Mouse (Mus musculus) kidney, embryonic 15.5 days (tissue): ENCODE measurements around the gene Krit1. TPM values are rescaled to one million over a fixed set of nuclear protein-coding genes. Genes with fewer than 3 reads are reported as not detected.
"Not testable (repeated sequence)": the region's sequence is repeated elsewhere in the genome, so short reads cannot be mapped to it uniquely, and the experiment has no call there.

ENCODE experiments used
- ATAC-seq: fragments of 200-750 bp; cut with Nextera tagmentation; replicated peaks from 2 replicates; pipeline ENCODE4 v1.8.0; 2017; ENCODE audit warnings: moderate TSS enrichment; ENCODE audit not compliant: low FRiP score
- H3K27ac ChIP-seq: fragments of 300-500 bp; sonication (generic); 2 replicates; pipeline ENCODE4 v1.5.1; 2015; ENCODE audit warnings: mild to moderate bottlenecking, inconsistent platforms
- H3K27me3 ChIP-seq: fragments of 300-500 bp; sonication (generic); 2 replicates; pipeline ENCODE4 v1.6.1; 2015; ENCODE audit warnings: inconsistent platforms
- H3K36me3 ChIP-seq: fragments of 300-500 bp; sonication (generic); 2 replicates; pipeline ENCODE4 v1.6.1; 2015; ENCODE audit warnings: inconsistent platforms
- H3K4me1 ChIP-seq: fragments of 300-500 bp; sonication (generic); 2 replicates; pipeline ENCODE4 v1.6.1; 2015; ENCODE audit warnings: inconsistent platforms
- H3K4me2 ChIP-seq: fragments of 300-500 bp; sonication (generic); 2 replicates; pipeline ENCODE4 v1.6.1; 2015; ENCODE audit warnings: moderate library complexity, mild to moderate bottlenecking, inconsistent platforms
- H3K4me3 ChIP-seq: fragments of 300-500 bp; sonication (generic); replicated peaks from 2 replicates; pipeline ENCODE4 v1.5.1; 2015; ENCODE audit warnings: mild to moderate bottlenecking, inconsistent platforms
- H3K9ac ChIP-seq: fragments of 300-500 bp; sonication (generic); 2 replicates; pipeline ENCODE4 v1.6.1; 2015; ENCODE audit warnings: mild to moderate bottlenecking, inconsistent platforms
- H3K9me3 ChIP-seq: fragments of 300-500 bp; sonication (generic); replicated peaks from 2 replicates; pipeline ENCODE4 v1.6.1; 2016; ENCODE audit warnings: inconsistent platforms
- WGBS: fragments of 180-500 bp; shearing (Covaris S2); methylation state at CpG from one replicate; pipeline ENCODE4 v1.1.7; 2015; ENCODE audit warnings: mixed read lengths; 5-methylcytosine and 5-hydroxymethylcytosine counted together
- polyA plus RNA-seq: library from polyadenylated mRNA; unstranded; fragments of >200 nt; fragmentation: Nextera tagmentation; extraction: Ambion mirVana; gene quantifications from 2 replicates; pipeline ENCODE4 v1.2.1, GENCODE M21; 2015

Krit1 gene
- polyA plus RNA-seq, 1 experiment from 2014 or later: 47.6 TPM

DNA sequence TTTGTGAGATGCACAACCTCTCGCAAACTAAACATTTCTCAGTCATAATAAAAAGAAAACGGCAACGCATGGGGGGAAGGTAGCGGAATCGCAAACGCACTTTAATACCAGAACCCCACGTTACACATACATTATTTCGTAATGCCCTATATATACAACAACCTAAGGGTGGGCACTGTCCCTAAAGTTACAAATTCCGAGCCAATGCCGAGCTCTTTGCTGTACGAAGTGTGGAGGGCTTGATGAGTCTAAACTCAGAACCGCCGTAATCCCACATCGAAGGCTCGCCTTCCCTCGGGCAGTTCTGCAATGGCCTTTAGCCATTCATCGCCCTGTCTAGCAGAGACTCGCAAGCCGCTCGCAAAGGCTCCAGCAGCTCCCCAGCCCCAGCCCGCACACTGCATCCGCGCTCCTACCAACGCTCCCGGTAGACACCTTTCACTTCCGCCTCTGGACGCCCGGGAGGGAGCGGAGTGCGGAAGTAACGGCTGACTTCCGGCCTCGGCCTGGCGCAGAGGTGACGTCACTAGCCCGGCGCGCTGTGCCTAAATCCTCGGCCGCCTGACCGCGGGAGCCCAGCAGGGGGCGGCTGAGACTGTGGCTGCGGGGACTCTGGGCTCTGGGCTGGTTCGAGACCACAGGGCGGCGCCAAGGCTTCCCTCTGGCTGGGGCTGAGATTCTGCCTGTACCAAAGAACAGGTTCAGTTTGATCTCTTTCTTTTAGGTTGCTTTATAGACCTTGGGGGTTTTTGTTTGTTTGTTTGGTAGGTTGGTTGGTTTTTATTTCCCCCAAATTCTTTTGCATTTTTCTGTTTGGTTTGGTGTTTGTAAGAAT is 90.7 kb downstream of the Krit1 start, which contains the start of gene Mterf1a:
Mterf1a (minus strand) TSS at position 475 of the 835 bp plus-strand sequence.
- H3K9ac ChIP-seq: peak within 1 kb of the TSS; percentile 38

DNA sequence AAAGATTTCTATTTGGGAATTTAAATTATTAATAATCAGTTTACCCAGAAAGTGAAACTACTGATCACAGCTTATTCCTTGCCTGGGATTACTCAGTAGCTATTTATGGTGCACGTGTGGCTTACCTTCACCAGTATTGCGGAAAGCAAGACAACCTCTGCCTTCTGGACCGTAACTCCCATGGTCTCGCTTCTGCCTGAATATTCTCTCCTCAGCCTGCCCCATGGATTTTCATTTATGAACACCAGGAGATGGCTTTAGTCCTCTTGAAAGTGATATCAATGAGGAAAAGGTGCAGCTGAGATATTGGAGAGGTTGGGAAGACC is 91.3 kb downstream of the Krit1 start:
- H3K4me1 ChIP-seq, H3K4me2 ChIP-seq, ATAC-seq, H3K9me3 ChIP-seq, H3K9ac ChIP-seq, H3K27ac ChIP-seq, H3K36me3 ChIP-seq, H3K27me3 ChIP-seq: not testable (repeated sequence)
- 94% methylated on average over 4 of the region's 4 CpGs for WGBS
- H3K4me3 ChIP-seq: peak overlapping the region; percentile 28; the same call in 1 of the 2 replicates

More for the DNA sequence above, 90.7 kb downstream of the Krit1 start, which contains the start of gene Mterf1a:
- not testable (repeated sequence) for H3K4me1 ChIP-seq, H3K27me3 ChIP-seq, H3K27ac ChIP-seq, H3K36me3 ChIP-seq, H3K9me3 ChIP-seq
- H3K4me2 ChIP-seq: peak within 1 kb of the TSS; percentile 66
- WGBS: 6% methylated on average over 10 of the region's 47 CpGs
- peak within 1 kb of the TSS; percentile 49 for H3K4me3 ChIP-seq
- peak; percentile 99 for ATAC-seq

Other genes with a start within 250 kb of the Krit1 start
- gene 1700109H08Rik, start 231.6 kb upstream of the Krit1 start, polyA plus RNA-seq: 3.0 and 3.4 TPM in 2 replicates
- 16.8 and 18.3 TPM in 2 replicates for gene Pex1, start 207.1 kb upstream of the Krit1 start, polyA plus RNA-seq
- 14.1 and 15.1 TPM in 2 replicates for gene Rbm48, start 206.6 kb upstream of the Krit1 start, polyA plus RNA-seq
- gene Tmbim7, start 152.0 kb upstream of the Krit1 start, polyA plus RNA-seq: not detected in 2 replicates
- 71.5 and 73.3 TPM in 2 replicates for gene Gatad1, start 146.0 kb upstream of the Krit1 start, polyA plus RNA-seq
- 11.9 and 12.3 TPM in 2 replicates for gene Ankib1, start 259 bp upstream of the Krit1 start, polyA plus RNA-seq
- gene Lrrd1, start 42.0 kb downstream of the Krit1 start, polyA plus RNA-seq: 0.09 TPM in 1 of 2 replicates, not detected in the other
- gene Mterf1a, start 90.7 kb downstream of the Krit1 start, polyA plus RNA-seq: 7.8 and 9.9 TPM in 2 replicates
- gene Akap9, start 124.9 kb downstream of the Krit1 start, polyA plus RNA-seq: 124 and 126 TPM in 2 replicates